Mouse (Mus musculus): Measurements from ENCODE around the gene Mecom.

- TF ChIP-seq CTCF (conservative IDR thresholded peaks at IDR 0.05 in 1 of 2, IDR thresholded peaks at IDR 0.05 in 1 of 2; ENCODE audit: low read depth in 2 of 2, low read length in 2 of 2) (no peak), EP300 (IDR thresholded peaks at IDR 0.05; ENCODE audit: low read length) (no peak), ZMIZ1 (IDR thresholded peaks at IDR 0.05; ENCODE audit: low read depth, low read length) (no peak), USF1 (IDR thresholded peaks at IDR 0.05; ENCODE audit: low read depth, low read length) (no peak)
These were observed 89.7 kb downstream of the Mecom start for GRCm38 (mm10) chr3:30457975-30458678.

Data from CH12.LX (cell line).